Mouse (Mus musculus) embryonic facial prominence, embryonic 11.5 days (tissue): ENCODE data around the gene Tcea2. TPM values are rescaled to one million over a fixed set of nuclear protein-coding genes. Genes with fewer than 3 reads are reported as not detected.

Experiments
- ATAC-seq: fragments of 200-750 bp; cut with Nextera tagmentation; replicated peaks from 2 replicates; pipeline ENCODE4 v1.8.0; 2017; ENCODE audit warnings: low read depth; ENCODE audit not compliant: insufficient number of reproducible peaks, low FRiP score, low TSS enrichment
- DNase-seq: peaks from one replicate; pipeline ENCODE4 v3.0.0-alpha.2; 2015; ENCODE audit warnings: low spot score
- H3K27ac ChIP-seq: fragments of 300-500 bp; sonication (generic); replicated peaks from 2 replicates; pipeline ENCODE4 v1.5.1; 2014; ENCODE audit warnings: mild to moderate bottlenecking, low read depth, low read length, control low read depth
- H3K27me3 ChIP-seq: fragments of 300-500 bp; sonication (generic); 2 replicates; pipeline ENCODE4 v1.6.1; 2014; ENCODE audit warnings: mild to moderate bottlenecking, low read length, moderate library complexity, mixed read lengths; ENCODE audit not compliant: control insufficient read depth, insufficient read depth
- H3K36me3 ChIP-seq: fragments of 300-500 bp; sonication (generic); replicated peaks from 2 replicates; pipeline ENCODE4 v1.6.1; 2014; ENCODE audit warnings: low read depth, mild to moderate bottlenecking, low read length, moderate library complexity, mixed read lengths; ENCODE audit not compliant: control insufficient read depth, insufficient read depth
- H3K4me1 ChIP-seq: fragments of 300-500 bp; sonication (generic); 2 replicates; pipeline ENCODE4 v1.6.1; 2014; ENCODE audit warnings: low read length, mixed read lengths; ENCODE audit not compliant: control insufficient read depth, insufficient read depth
- H3K4me2 ChIP-seq: fragments of 300-500 bp; sonication (generic); 2 replicates; pipeline ENCODE4 v1.6.1; 2014; ENCODE audit warnings: low read depth, mild to moderate bottlenecking, control low read depth, low read length, moderate library complexity
- H3K4me3 ChIP-seq: fragments of 300-500 bp; sonication (generic); 2 replicates; pipeline ENCODE4 v1.5.1; 2014; ENCODE audit warnings: low read depth, low read length, control low read depth
- H3K9ac ChIP-seq: fragments of 300-500 bp; sonication (generic); replicated peaks from 2 replicates; pipeline ENCODE4 v1.6.1; 2014; ENCODE audit warnings: mild to moderate bottlenecking, control low read depth, low read length
- H3K9me3 ChIP-seq: fragments of 300-500 bp; sonication (generic); replicated peaks from 2 replicates; pipeline ENCODE4 v1.6.1; 2016; ENCODE audit warnings: mild to moderate bottlenecking, low read length, inconsistent platforms, mixed read lengths; ENCODE audit not compliant: control insufficient read depth
- WGBS: fragments of 180-500 bp; shearing (Covaris S2); extraction: QIAGEN DNeasy Blood & Tissue Kit; methylation state at CpG from one replicate; pipeline ENCODE4 v1.1.7; 2014; 5-methylcytosine and 5-hydroxymethylcytosine counted together
- polyA plus RNA-seq: library from polyadenylated mRNA; unstranded; fragments of >200 nt; fragmentation: Nextera tagmentation; extraction: Ambion mirVana; gene quantifications from 2 replicates; pipeline ENCODE4 v1.2.1, GENCODE M21; 2014

Gene Tcea2
- polyA plus RNA-seq, 1 experiment from 2014 or later, result 21.8 TPM

DNA sequence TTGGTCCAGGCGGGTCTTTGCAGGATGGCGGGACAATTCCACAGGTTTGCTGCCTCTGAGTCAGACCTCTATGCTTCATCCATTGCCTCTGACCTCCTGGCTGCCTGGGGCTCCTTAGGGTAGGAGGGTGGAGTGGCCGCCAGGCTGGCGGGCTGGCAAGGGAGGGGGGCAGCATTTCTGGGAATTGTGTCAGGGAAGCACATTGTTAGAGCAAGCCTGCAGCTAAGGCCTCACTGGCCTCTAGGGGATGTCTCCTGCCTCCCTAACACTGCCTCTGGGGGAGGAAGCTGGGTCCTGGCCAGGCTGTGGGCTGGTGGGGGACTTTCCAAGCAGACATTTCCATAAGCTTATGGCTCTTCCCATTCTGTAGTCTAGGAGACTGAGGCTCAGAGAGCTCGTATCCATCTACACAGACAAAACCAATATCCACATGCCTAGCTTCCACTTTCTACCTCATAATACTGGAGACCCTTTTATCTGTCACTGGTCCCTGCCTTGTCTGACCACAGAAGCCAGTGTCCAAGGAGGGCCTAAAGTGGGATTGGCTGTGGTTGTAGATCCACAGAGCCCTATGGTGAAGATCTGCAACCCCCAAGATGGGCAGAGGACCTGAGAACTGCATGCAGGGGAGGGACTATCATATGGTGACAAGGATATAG, 2.9 kb upstream of the Tcea2 start:
- Histone ChIP-seq H3K27me3 (peaks cover 6% of the 10 kb centered on the region), H3K27ac (no peak overlapping the region)
- no peak for ATAC-seq

DNA sequence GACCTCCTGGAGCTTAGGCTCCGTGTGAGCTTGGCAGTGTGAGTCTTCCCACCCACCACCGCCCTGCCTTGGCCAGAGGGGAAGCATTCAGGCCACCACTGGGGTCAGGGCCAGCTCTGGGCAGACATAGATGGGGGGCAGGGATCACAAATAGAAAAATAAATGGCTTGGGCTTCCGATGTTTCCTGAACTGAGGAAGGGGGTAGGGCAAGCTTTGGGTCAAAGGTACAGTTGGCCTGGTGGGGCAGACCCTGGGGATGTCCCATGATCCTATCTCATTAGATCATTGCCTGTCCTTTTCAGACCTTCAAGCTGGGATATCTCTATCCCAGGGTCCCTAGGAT, 2.4 kb upstream of the Tcea2 start:
- 58% methylated on average over 3 of the region's 3 CpGs for WGBS
- no peak overlapping the region for H3K9ac ChIP-seq
- H3K4me3 ChIP-seq, result no peak overlapping the region
- H3K9me3 ChIP-seq, result no peaks in the 10 kb centered on the region
- DNase-seq (no peak), ATAC-seq (no peak)
- no peak overlapping the region for H3K4me2 ChIP-seq
- H3K27me3 ChIP-seq, result peaks cover under 1% of the 10 kb centered on the region
- H3K27ac ChIP-seq, result no peak overlapping the region
- H3K4me1 ChIP-seq, result no peaks in the 10 kb centered on the region; the same call in 1 of the 2 replicates
- no peaks in the 10 kb centered on the region for H3K36me3 ChIP-seq

More for the DNA sequence above, 2.9 kb upstream of the Tcea2 start:
- H3K4me2 ChIP-seq, result no peak overlapping the region
- H3K36me3 ChIP-seq, result no peaks in the 10 kb centered on the region
- no peak overlapping the region for H3K4me3 ChIP-seq
- H3K9me3 ChIP-seq, result no peaks in the 10 kb centered on the region
- H3K4me1 ChIP-seq, result no peaks in the 10 kb centered on the region; the same call in 1 of the 2 replicates
- DNase-seq, result no peak
- 57% methylated on average over 5 of the region's 5 CpGs for WGBS
- H3K9ac ChIP-seq, result no peak overlapping the region

DNA sequence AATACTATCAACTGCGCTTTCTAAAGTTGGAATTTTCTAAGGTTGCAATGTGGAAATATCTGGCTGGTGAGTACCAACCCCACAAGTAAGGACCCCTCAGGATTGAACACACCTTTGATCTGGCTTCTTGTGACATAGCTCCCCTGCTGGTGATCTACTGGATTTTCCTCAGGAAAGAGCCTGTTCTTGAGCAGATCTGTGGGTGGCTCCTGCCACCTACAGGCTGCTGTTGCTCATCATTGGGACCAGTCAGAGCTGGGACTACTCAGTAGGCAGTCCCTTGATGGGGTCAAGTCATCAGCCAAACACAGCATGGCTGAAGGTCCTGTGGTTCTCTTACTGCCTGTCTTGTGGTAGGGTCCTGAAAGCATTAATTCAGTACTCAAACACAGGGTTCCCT, 1.3 kb upstream of the Tcea2 start:
- Histone ChIP-seq H3K9me3 (no peaks in the 10 kb centered on the region), H3K27me3 (no peaks in the 10 kb centered on the region), H3K4me3 (no peak overlapping the region), H3K27ac (no peak overlapping the region), H3K4me1 (no peaks in the 10 kb centered on the region; the same call in 1 of the 2 replicates), H3K9ac (no peak overlapping the region), H3K36me3 (no peaks in the 10 kb centered on the region), H3K4me2 (no peak overlapping the region)
- DNase-seq (peak; percentile 87), ATAC-seq (peak; percentile 69)
- 39% methylated on average over 1 of the region's 1 CpGs for WGBS

DNA sequence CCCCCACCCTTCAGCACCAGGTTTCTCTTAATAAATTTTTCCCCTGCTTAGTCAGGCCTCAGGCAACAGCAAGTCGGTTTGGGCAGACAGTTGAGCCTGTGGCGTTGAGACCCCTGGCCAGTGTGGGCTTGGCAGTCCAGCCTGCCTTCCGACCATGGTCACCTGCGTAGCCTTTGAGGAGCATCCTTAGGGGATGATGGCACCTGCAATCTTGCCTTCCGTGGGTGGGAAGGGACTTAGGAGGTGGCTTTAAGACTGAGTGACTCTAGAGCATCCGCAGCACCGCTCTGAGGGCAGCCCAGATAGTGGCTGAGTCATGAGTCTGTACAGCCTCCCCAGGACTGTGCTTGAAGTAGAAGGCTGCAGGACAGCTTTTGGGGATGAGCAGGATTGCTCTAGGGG, 607 bp downstream of the Tcea2 start:
- ATAC-seq (peak; percentile 5; the same call in 1 of the 2 replicates), DNase-seq (no peak)
- Histone ChIP-seq H3K4me3 (peak overlapping the region; percentile 62), H3K9me3 (no peaks in the 10 kb centered on the region), H3K36me3 (no peaks in the 10 kb centered on the region; the same call in 1 of the 2 replicates), H3K27ac (no peak overlapping the region), H3K4me2 (peak overlapping the region; percentile 91), H3K4me1 (no peaks in the 10 kb centered on the region), H3K27me3 (no peaks in the 10 kb centered on the region), H3K9ac (peak overlapping the region; percentile 87)
- 11% methylated on average over 7 of the region's 7 CpGs for WGBS

DNA sequence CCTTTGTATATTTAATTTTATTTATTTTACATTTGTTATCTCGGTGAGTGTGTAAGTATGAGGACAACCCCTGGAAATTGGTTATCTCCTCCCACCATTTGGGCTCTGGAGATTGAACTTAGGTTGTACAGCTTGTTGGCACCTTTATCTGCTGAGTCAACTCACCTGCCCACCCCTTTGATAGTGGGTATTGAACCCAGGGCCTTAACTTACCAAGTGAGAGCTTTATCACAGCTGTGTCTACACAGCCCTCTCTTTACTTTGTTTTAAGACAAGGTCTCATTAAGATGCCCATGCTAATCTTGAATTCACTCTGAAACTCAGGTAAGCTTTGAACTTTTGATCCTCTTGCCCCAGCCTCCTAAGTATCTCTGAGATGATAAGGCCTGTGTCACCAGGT, 1.9 kb downstream of the Tcea2 start:
- no peak overlapping the region for H3K4me2 ChIP-seq
- 83% methylated on average over 1 of the region's 1 CpGs for WGBS
- no peaks in the 10 kb centered on the region for H3K4me1 ChIP-seq
- no peaks in the 10 kb centered on the region for H3K27me3 ChIP-seq
- no peaks in the 10 kb centered on the region; the same call in 1 of the 2 replicates for H3K36me3 ChIP-seq
- ATAC-seq, result no peak
- no peak overlapping the region for H3K27ac ChIP-seq
- no peak overlapping the region for H3K9ac ChIP-seq
- no peak for DNase-seq
- no peaks in the 10 kb centered on the region for H3K9me3 ChIP-seq
- no peak overlapping the region for H3K4me3 ChIP-seq

DNA sequence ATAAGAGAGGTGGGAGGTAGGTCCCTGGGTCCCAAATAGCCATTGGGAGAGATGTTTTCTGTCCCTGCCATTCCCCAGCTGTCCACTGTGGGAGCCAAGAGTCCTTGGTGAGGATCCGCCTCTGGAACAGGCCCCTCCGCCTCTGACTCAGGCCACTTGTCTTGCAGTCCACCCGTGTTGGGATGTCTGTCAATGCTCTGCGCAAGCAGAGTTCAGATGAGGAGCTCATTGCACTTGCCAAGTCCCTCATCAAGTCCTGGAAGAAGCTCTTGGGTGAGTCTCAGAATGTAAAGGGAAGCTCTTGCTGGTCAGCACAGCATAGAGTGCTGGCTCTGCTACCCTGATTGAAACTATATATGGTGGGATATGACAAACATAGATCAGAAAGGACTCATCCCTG, 3.3 kb downstream of the Tcea2 start:
- Histone ChIP-seq H3K36me3 (no peaks in the 10 kb centered on the region; the same call in 1 of the 2 replicates), H3K4me2 (no peak overlapping the region), H3K27ac (no peak overlapping the region), H3K27me3 (no peaks in the 10 kb centered on the region), H3K4me3 (no peak overlapping the region), H3K4me1 (no peaks in the 10 kb centered on the region), H3K9ac (no peak overlapping the region), H3K9me3 (no peaks in the 10 kb centered on the region)
- WGBS, result 69% methylated on average over 4 of the region's 4 CpGs
- DNase-seq (no peak), ATAC-seq (no peak)

DNA sequence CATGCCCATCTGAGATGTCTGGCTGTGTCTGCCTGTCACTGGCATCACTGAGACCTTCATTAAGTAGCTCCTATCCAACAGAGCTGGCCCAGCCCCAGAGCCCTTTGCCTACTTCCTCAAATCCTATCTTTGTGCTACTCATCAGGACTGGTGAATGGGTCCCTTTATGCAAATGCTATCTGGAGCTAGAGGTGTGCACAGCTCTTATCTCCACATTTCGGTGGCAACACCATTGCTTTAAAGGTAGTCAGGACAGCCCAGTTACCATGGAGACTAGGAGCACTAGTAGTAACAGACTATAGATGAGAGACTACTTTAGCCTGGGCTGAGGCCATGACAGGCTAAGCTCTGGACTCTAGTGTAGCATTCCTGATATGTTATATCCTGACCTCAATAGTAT, 4.6 kb downstream of the Tcea2 start:
- ATAC-seq (no peak), DNase-seq (no peak)
- Histone ChIP-seq H3K36me3 (no peaks in the 10 kb centered on the region; the same call in 1 of the 2 replicates), H3K4me1 (no peaks in the 10 kb centered on the region), H3K27ac (no peak overlapping the region), H3K4me3 (no peak overlapping the region), H3K27me3 (no peaks in the 10 kb centered on the region), H3K9ac (no peak overlapping the region), H3K4me2 (no peak overlapping the region), H3K9me3 (no peaks in the 10 kb centered on the region)
- 87% methylated on average over 1 of the region's 1 CpGs for WGBS

DNA sequence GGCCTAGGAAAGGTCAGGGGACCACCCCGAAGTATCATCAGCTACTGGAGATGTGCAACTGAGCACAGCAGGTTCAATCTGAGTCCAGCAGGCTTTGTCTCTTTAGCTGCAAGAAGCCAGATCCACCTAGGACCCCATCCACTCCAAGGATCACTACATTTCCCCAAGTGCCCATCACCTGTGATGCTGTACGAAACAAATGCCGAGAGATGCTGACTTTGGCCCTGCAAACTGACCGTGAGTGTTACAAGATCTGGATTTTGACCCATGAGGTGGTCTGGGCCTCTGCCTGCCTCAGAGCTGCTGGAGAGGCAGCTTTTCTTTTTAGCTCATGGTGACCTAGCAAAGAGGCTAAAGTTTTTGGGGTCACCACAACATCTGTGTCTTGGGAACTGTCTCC, 5.6 kb downstream of the Tcea2 start:
- Histone ChIP-seq H3K27me3 (no peaks in the 10 kb centered on the region), H3K36me3 (no peaks in the 10 kb centered on the region; the same call in 1 of the 2 replicates), H3K4me3 (no peak overlapping the region), H3K9me3 (no peaks in the 10 kb centered on the region), H3K4me1 (no peaks in the 10 kb centered on the region; the same call in 1 of the 2 replicates), H3K27ac (no peak overlapping the region), H3K9ac (no peak overlapping the region), H3K4me2 (no peak overlapping the region)
- DNase-seq (no peak), ATAC-seq (no peak)
- WGBS, result 90% methylated on average over 4 of the region's 4 CpGs
